Mouse (Mus musculus) lung, postnatal 0 days (tissue): ENCODE data around the gene Msh4. TPM values are rescaled to one million over a fixed set of nuclear protein-coding genes. Genes with fewer than 3 reads are reported as not detected.
A peak's percentile ranks its signal among the peaks of the same experiment; 100 is the strongest.

Source experiments
- ATAC-seq: fragments of 200-750 bp; cut with Nextera tagmentation; 2 replicates; pipeline ENCODE4 v1.8.0; 2017; ENCODE audit warnings: moderate library complexity
- DNase-seq: peaks from one replicate; pipeline ENCODE4 v3.0.0-alpha.2; 2016; ENCODE audit warnings: low spot score
- H3K27ac ChIP-seq: fragments of 300-500 bp; sonication (generic); 2 replicates; pipeline ENCODE4 v1.5.1; 2014; ENCODE audit warnings: antibody characterized with exemption, mild to moderate bottlenecking, low read length, mixed read lengths
- H3K27me3 ChIP-seq: fragments of 300-500 bp; sonication (generic); replicated peaks from 2 replicates; pipeline ENCODE4 v1.6.1; 2014; ENCODE audit warnings: low read length, mixed read lengths; ENCODE audit not compliant: insufficient read depth
- H3K36me3 ChIP-seq: fragments of 300-500 bp; sonication (generic); 2 replicates; pipeline ENCODE4 v1.6.1; 2014; ENCODE audit warnings: low read length, mixed read lengths; ENCODE audit not compliant: insufficient read depth
- H3K4me1 ChIP-seq: fragments of 300-500 bp; sonication (generic); 2 replicates; pipeline ENCODE4 v1.6.1; 2014; ENCODE audit warnings: antibody characterized with exemption, low read depth, low read length, mixed read lengths; ENCODE audit not compliant: insufficient read depth
- H3K4me2 ChIP-seq: fragments of 300-500 bp; sonication (generic); replicated peaks from 2 replicates; pipeline ENCODE4 v1.6.1; 2014; ENCODE audit warnings: low read depth, mild to moderate bottlenecking, low read length, moderate library complexity, mixed read lengths
- H3K4me3 ChIP-seq: fragments of 300-500 bp; sonication (generic); 2 replicates; pipeline ENCODE4 v1.5.1; 2014; ENCODE audit warnings: low read depth, low read length
- H3K9ac ChIP-seq: fragments of 300-500 bp; sonication (generic); replicated peaks from 2 replicates; pipeline ENCODE4 v1.6.1; 2014; ENCODE audit warnings: low read depth, mild to moderate bottlenecking
- H3K9me3 ChIP-seq: fragments of 300-500 bp; sonication (generic); 2 replicates; pipeline ENCODE4 v1.6.1; 2016; ENCODE audit warnings: low read length, mixed read lengths
- CTCF ChIP-seq: IDR thresholded peaks from 2 replicates; pipeline ENCODE4 v1.5.1; 2016; ENCODE audit warnings: antibody characterized with exemption, mild to moderate bottlenecking
- EP300 ChIP-seq: IDR thresholded peaks from 2 replicates; pipeline ENCODE4 v1.6.1; 2016; ENCODE audit warnings: antibody characterized with exemption, mild to moderate bottlenecking, control low read depth
- WGBS: fragments of 180-500 bp; shearing (Covaris S2); extraction: QIAGEN DNeasy Blood & Tissue Kit; methylation state at CpG from one replicate; pipeline ENCODE4 v1.1.7; 2014; 5-methylcytosine and 5-hydroxymethylcytosine counted together
- polyA plus RNA-seq: library from polyadenylated mRNA; unstranded; fragments of >200 nt; fragmentation: Nextera tagmentation; extraction: Ambion mirVana; gene quantifications from 2 replicates; pipeline ENCODE4 v1.2.1, GENCODE M21; 2015

Gene Msh4
- polyA plus RNA-seq, 1 experiment from 2014 or later = 0.08 TPM

- Histone ChIP-seq H3K4me2 (no peak overlapping the region), H3K27me3 (no peaks in the 10 kb centered on the region), H3K27ac (no peak overlapping the region), H3K4me1 (no peaks in the 10 kb centered on the region; the same call in 1 of the 2 replicates), H3K9ac (no peak overlapping the region), H3K9me3 (no peaks in the 10 kb centered on the region), H3K36me3 (peaks cover 42% of the 10 kb centered on the region), H3K4me3 (no peak overlapping the region)
- TF ChIP-seq CTCF = no peak
- no peak for TF ChIP-seq EP300
- no peak for DNase-seq
- ATAC-seq = no peak
- WGBS = 83% methylated on average over 49 of the region's 49 CpGs
Observed at GRCm38 (mm10) chr3:153905251-153906135, 445 bp downstream of the Msh4 start.

- peak; percentile 63 for DNase-seq
- Histone ChIP-seq H3K4me1 (no peaks in the 10 kb centered on the region), H3K9ac (no peak overlapping the region), H3K4me3 (no peak overlapping the region), H3K27me3 (no peaks in the 10 kb centered on the region), H3K9me3 (no peaks in the 10 kb centered on the region), H3K4me2 (no peak overlapping the region), H3K27ac (no peak overlapping the region), H3K36me3 (peaks cover 38% of the 10 kb centered on the region)
- 58% methylated on average over 6 of the region's 6 CpGs for WGBS
- peak; percentile 72 for ATAC-seq
- TF ChIP-seq EP300 (no peak), CTCF (peak; percentile 81)
Observed at GRCm38 (mm10) chr3:153904586-153904985, 1.4 kb downstream of the Msh4 start.

GRCm38 (mm10) chr3:153902595-153902994 is 3.3 kb downstream of the Msh4 start:
- H3K4me2 ChIP-seq = no peak overlapping the region
- ATAC-seq = no peak
- H3K4me3 ChIP-seq = no peak overlapping the region
- H3K9ac ChIP-seq = no peak overlapping the region
- WGBS = 27% methylated on average over 3 of the region's 3 CpGs
- no peaks in the 10 kb centered on the region for H3K27me3 ChIP-seq
- no peak for DNase-seq
- no peaks in the 10 kb centered on the region for H3K9me3 ChIP-seq
- TF ChIP-seq CTCF (no peak), EP300 (no peak)
- no peaks in the 10 kb centered on the region for H3K4me1 ChIP-seq
- H3K27ac ChIP-seq = no peak overlapping the region
- H3K36me3 ChIP-seq = peaks cover 20% of the 10 kb centered on the region; the same call in 1 of the 2 replicates

GRCm38 (mm10) chr3:153901904-153902303 is 4.0 kb downstream of the Msh4 start:
- Histone ChIP-seq H3K4me1 (no peaks in the 10 kb centered on the region), H3K9me3 (no peaks in the 10 kb centered on the region), H3K27me3 (no peaks in the 10 kb centered on the region), H3K27ac (no peak overlapping the region), H3K4me3 (no peak overlapping the region), H3K4me2 (no peak overlapping the region), H3K9ac (no peak overlapping the region), H3K36me3 (peaks cover 18% of the 10 kb centered on the region; the same call in 1 of the 2 replicates)
- WGBS = 54% methylated on average over 1 of the region's 1 CpGs
- DNase-seq (no peak), ATAC-seq (no peak)
- TF ChIP-seq CTCF (no peak), EP300 (no peak)

GRCm38 (mm10) chr3:153897216-153897615 is 8.7 kb downstream of the Msh4 start:
- no peak overlapping the region for H3K27ac ChIP-seq
- ATAC-seq (no peak), DNase-seq (no peak)
- no peak overlapping the region for H3K9ac ChIP-seq
- 50% methylated on average over 6 of the region's 6 CpGs for WGBS
- no peaks in the 10 kb centered on the region for H3K9me3 ChIP-seq
- no peaks in the 10 kb centered on the region for H3K36me3 ChIP-seq
- no peaks in the 10 kb centered on the region for H3K4me1 ChIP-seq
- H3K4me2 ChIP-seq = no peak overlapping the region
- TF ChIP-seq CTCF (no peak), EP300 (no peak)
- H3K4me3 ChIP-seq = no peak overlapping the region
- no peaks in the 10 kb centered on the region for H3K27me3 ChIP-seq

GRCm38 (mm10) chr3:153895454-153895853 is 10.5 kb downstream of the Msh4 start:
- no peak for DNase-seq
- no peak for TF ChIP-seq CTCF
- TF ChIP-seq EP300 = no peak
- no peak overlapping the region for H3K27ac ChIP-seq
- ATAC-seq = no peak
- H3K4me1 ChIP-seq = no peaks in the 10 kb centered on the region
- no peak overlapping the region for H3K4me3 ChIP-seq
- no peaks in the 10 kb centered on the region for H3K9me3 ChIP-seq
- H3K36me3 ChIP-seq = no peaks in the 10 kb centered on the region
- H3K4me2 ChIP-seq = no peak overlapping the region
- H3K9ac ChIP-seq = no peak overlapping the region
- no peaks in the 10 kb centered on the region for H3K27me3 ChIP-seq
- 80% methylated on average over 3 of the region's 3 CpGs for WGBS
